Mouse (Mus musculus): Measurements from ENCODE around the gene Krt10. TPM values are rescaled to one million over a fixed set of nuclear protein-coding genes. Genes with fewer than 3 reads are reported as not detected.

Krt10 gene
- polyA plus RNA-seq (2016; fragmentation: Nextera tagmentation; extraction: Ambion mirVana): 24.0 and 27.6 TPM in 2 replicates

DNA sequence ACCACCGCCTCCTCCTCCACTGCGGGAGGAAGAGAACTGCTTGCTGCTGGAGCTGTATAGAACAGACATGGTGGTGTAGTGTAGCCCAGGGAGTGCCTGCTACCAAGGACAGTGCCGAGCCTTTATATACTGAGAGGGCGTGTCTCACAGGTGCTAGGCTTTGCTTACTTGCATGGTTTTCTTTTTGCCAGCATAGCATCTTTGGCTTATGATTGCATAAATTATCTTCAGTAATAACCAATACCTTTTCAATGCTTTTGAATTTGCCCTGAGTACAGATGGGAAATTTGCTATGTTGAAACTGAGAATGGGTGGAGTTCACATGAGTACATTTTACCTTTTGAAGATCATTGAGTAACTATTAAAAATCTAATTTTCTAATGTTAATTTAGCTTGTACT is at the start of gene Krt10:
Gene Krt10 (minus strand): TSS at position 101 of the 400 bp plus-strand sequence.
- DNase-seq (ENCODE audit: low spot score): no peak
- H3K4me1 ChIP-seq: peaks cover 16% of the 10 kb centered on the region
- peaks cover 3% of the 10 kb centered on the region; the same call in 1 of the 2 replicates for H3K27me3 ChIP-seq (ENCODE audit: low read depth, poor library complexity, severe bottlenecking)
- peaks cover 4% of the 10 kb centered on the region; the same call in 1 of the 2 replicates for H3K36me3 ChIP-seq
- 82% methylated on average over 4 of the region's 4 CpGs for WGBS
- H3K27ac ChIP-seq (replicated peaks): no peak within 1 kb of the TSS
- H3K9me3 ChIP-seq (replicated peaks): no peaks in the 10 kb centered on the region
- H3K4me3 ChIP-seq: no peak within 1 kb of the TSS

GRCm38 (mm10) chr11:99437972-99438371 is 48.8 kb upstream of the Krt10 start, which contains the start of gene Krt20:
Krt20 (minus strand) TSS chr11:99438150.
- Histone ChIP-seq H3K36me3 (no peaks in the 10 kb centered on the region), H3K4me1 (peaks cover 8% of the 10 kb centered on the region), H3K27ac (replicated peaks) (no peak within 1 kb of the TSS), H3K4me3 (no peak within 1 kb of the TSS), H3K9me3 (replicated peaks) (no peaks in the 10 kb centered on the region), H3K27me3 (ENCODE audit: low read depth, poor library complexity, severe bottlenecking) (no peaks in the 10 kb centered on the region)
- WGBS: 65% methylated on average over 10 of the region's 10 CpGs
- DNase-seq (ENCODE audit: low spot score): no peak

- 63% methylated on average over 4 of the region's 4 CpGs for whole genome bisulfite sequencing
- no peaks in the 10 kb centered on the region for H3K9me3 ChIP-seq (replicated peaks)
- DNase-seq (ENCODE audit: low spot score): no peak
- no peaks in the 10 kb centered on the region for H3K27me3 ChIP-seq (ENCODE audit: low read depth, poor library complexity, severe bottlenecking)
- H3K4me1 ChIP-seq: peaks cover 8% of the 10 kb centered on the region
- no peak overlapping the region for H3K27ac ChIP-seq (replicated peaks)
- H3K4me3 ChIP-seq: no peak overlapping the region
- H3K36me3 ChIP-seq: no peaks in the 10 kb centered on the region
Observed at GRCm38 (mm10) chr11:99436625-99437024, 47.5 kb upstream of the Krt10 start.

GRCm38 (mm10) chr11:99430670-99431069 is 41.5 kb upstream of the Krt10 start:
- Histone ChIP-seq H3K4me3 (no peak overlapping the region), H3K27ac (replicated peaks) (no peak overlapping the region), H3K9me3 (replicated peaks) (no peaks in the 10 kb centered on the region), H3K36me3 (no peaks in the 10 kb centered on the region), H3K4me1 (peaks cover 11% of the 10 kb centered on the region), H3K27me3 (ENCODE audit: low read depth, poor library complexity, severe bottlenecking) (no peaks in the 10 kb centered on the region)
- 63% methylated on average over 12 of the region's 12 CpGs for WGBS
- DNase-seq (ENCODE audit: low spot score): no peak

GRCm38 (mm10) chr11:99422159-99422558 is 33.0 kb upstream of the Krt10 start, which contains the start of gene Krt12:
Krt12 (minus strand) TSS chr11:99422259.
- no peak for DNase-seq (ENCODE audit: low spot score)
- no peak within 1 kb of the TSS for H3K27ac ChIP-seq (replicated peaks)
- 87% methylated on average over 10 of the region's 10 CpGs for WGBS
- no peak within 1 kb of the TSS for H3K4me3 ChIP-seq
- peaks cover 4% of the 10 kb centered on the region; the same call in 1 of the 2 replicates for H3K27me3 ChIP-seq (ENCODE audit: low read depth, poor library complexity, severe bottlenecking)
- H3K9me3 ChIP-seq (replicated peaks): no peaks in the 10 kb centered on the region
- no peaks in the 10 kb centered on the region for H3K4me1 ChIP-seq
- no peaks in the 10 kb centered on the region for H3K36me3 ChIP-seq

DNA sequence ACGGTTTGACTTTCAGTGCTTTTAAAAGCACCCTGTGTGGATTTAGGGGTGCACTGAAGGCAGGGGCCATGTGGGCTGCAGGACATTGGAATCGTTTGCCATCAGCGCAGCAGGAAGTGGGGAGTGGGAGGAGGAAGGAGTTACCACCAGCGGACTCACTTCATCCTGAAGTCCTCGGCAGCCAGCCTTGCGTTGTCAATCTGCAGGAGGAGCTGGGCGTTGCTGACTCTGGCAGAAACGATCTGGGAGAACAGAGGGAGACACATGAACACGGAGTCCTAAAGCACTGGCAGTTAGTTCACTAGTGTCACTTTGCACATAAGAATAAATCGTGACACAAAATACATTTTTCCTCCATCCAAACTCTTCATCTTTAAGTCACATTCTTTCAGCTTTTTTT is 31.4 kb upstream of the Krt10 start:
- H3K4me1 ChIP-seq: no peaks in the 10 kb centered on the region
- WGBS: 61% methylated on average over 10 of the region's 10 CpGs
- no peak overlapping the region for H3K4me3 ChIP-seq
- DNase-seq (ENCODE audit: low spot score): no peak
- H3K27me3 ChIP-seq (ENCODE audit: low read depth, poor library complexity, severe bottlenecking): peaks cover 4% of the 10 kb centered on the region; the same call in 1 of the 2 replicates
- H3K36me3 ChIP-seq: no peaks in the 10 kb centered on the region
- H3K9me3 ChIP-seq (replicated peaks): no peaks in the 10 kb centered on the region
- H3K27ac ChIP-seq (replicated peaks): no peak overlapping the region

GRCm38 (mm10) chr11:99417819-99418218 is 28.7 kb upstream of the Krt10 start:
- no peaks in the 10 kb centered on the region for H3K36me3 ChIP-seq
- no peak overlapping the region for H3K27ac ChIP-seq (replicated peaks)
- no peaks in the 10 kb centered on the region for H3K4me1 ChIP-seq
- DNase-seq (ENCODE audit: low spot score): no peak
- peaks cover 4% of the 10 kb centered on the region; the same call in 1 of the 2 replicates for H3K27me3 ChIP-seq (ENCODE audit: low read depth, poor library complexity, severe bottlenecking)
- no peak overlapping the region for H3K4me3 ChIP-seq
- no peaks in the 10 kb centered on the region for H3K9me3 ChIP-seq (replicated peaks)
- WGBS: 72% methylated on average over 16 of the region's 16 CpGs

DNA sequence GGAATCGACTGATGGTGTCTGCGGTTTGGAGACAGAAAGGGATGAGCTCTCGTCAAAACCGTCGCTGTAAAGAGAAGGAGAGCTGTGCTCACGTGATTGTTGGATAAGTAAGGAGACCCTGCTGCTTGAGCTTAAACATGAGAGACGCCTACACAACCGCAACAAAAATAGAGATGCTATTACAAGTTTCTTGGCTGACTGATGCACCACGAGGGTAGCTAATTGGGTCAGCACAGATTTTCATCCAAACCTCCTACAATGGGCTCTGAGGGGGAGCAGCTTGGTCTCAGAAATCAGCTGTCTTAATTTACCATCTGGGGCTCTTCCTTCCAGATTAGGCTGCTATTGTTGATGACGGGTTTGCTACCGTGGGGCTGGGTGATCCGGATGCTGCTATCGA is 27.7 kb upstream of the Krt10 start:
- no peak overlapping the region for H3K4me3 ChIP-seq
- H3K4me1 ChIP-seq: no peaks in the 10 kb centered on the region
- no peaks in the 10 kb centered on the region for H3K36me3 ChIP-seq
- H3K27ac ChIP-seq (replicated peaks): no peak overlapping the region
- H3K27me3 ChIP-seq (ENCODE audit: low read depth, poor library complexity, severe bottlenecking): peaks cover 3% of the 10 kb centered on the region; the same call in 1 of the 2 replicates
- 87% methylated on average over 13 of the region's 13 CpGs for WGBS
- no peak for DNase-seq (ENCODE audit: low spot score)
- H3K9me3 ChIP-seq (replicated peaks): no peaks in the 10 kb centered on the region

DNA sequence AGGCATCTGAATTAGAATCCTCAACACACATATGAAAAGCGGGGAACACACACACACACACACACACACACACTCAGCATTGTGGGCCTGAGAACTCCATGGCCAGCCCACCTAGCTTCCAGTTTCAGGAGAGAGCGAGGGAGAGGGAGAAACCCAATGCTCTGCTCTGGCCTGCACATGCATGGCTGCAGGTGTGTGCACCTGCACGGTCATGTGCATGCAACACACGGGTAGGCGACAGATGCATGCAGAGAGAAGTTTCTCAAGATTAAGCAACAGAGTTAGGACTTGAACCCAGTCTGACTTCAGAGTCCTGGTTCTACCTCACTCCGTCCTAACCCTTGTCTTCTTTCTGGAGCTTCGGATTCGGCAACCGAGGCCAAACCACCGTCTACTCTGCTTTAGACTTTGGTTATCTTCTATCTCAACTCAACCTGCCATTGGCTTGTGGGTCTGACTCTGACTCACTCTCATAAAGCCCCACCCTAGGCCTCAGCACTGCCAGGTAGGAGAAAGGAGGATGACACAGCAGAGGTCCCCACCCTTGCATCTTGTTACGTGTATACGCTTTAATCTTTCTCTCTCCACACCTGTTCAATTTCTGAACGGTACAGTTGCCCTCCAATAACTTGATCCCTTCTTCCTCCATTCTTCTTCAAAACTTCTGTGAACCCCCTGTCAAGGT is 25.4 kb upstream of the Krt10 start:
- no peak overlapping the region for H3K27ac ChIP-seq (replicated peaks)
- no peaks in the 10 kb centered on the region for H3K4me1 ChIP-seq
- no peaks in the 10 kb centered on the region for H3K27me3 ChIP-seq (ENCODE audit: low read depth, poor library complexity, severe bottlenecking)
- no peaks in the 10 kb centered on the region for H3K9me3 ChIP-seq (replicated peaks)
- H3K36me3 ChIP-seq: no peaks in the 10 kb centered on the region
- 88% methylated on average over 13 of the region's 13 CpGs for WGBS
- no peak overlapping the region for H3K4me3 ChIP-seq
- DNase-seq (ENCODE audit: low spot score): no peak

DNA sequence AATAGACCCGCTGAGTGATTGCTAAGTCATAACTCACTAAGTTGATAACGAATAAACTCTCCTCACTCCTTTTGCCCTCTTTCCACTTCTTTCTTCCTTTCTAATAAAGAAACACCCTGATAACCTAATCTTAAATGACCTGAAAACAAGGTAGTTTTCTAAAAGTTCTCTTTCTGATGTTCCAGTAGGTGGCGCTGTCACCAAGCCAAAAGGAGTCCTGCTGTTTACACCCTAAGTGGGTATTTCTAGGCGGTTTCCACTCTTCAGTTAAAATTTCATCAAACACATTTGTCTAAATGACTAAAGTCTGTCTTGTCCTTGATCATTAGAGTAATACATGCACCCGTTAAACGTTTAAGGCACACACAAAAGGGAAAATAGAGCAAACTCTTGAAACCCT is 24.1 kb upstream of the Krt10 start:
- H3K27me3 ChIP-seq (ENCODE audit: low read depth, poor library complexity, severe bottlenecking): no peaks in the 10 kb centered on the region
- H3K9me3 ChIP-seq (replicated peaks): no peaks in the 10 kb centered on the region
- H3K4me1 ChIP-seq: no peaks in the 10 kb centered on the region
- H3K27ac ChIP-seq (replicated peaks): no peak overlapping the region
- 23% methylated on average over 6 of the region's 6 CpGs for WGBS
- H3K4me3 ChIP-seq: no peak overlapping the region
- no peak for DNase-seq (ENCODE audit: low spot score)
- H3K36me3 ChIP-seq: no peaks in the 10 kb centered on the region

GRCm38 (mm10) chr11:99406186-99406585 is 17.0 kb upstream of the Krt10 start:
- Histone ChIP-seq H3K4me3 (no peak overlapping the region), H3K27ac (replicated peaks) (no peak overlapping the region), H3K36me3 (no peaks in the 10 kb centered on the region), H3K9me3 (replicated peaks) (no peaks in the 10 kb centered on the region), H3K27me3 (ENCODE audit: low read depth, poor library complexity, severe bottlenecking) (no peaks in the 10 kb centered on the region), H3K4me1 (no peaks in the 10 kb centered on the region)
- WGBS: 83% methylated on average over 10 of the region's 10 CpGs
- DNase-seq (ENCODE audit: low spot score): no peak

- Histone ChIP-seq H3K4me1 (peaks cover 18% of the 10 kb centered on the region), H3K4me3 (no peak overlapping the region), H3K36me3 (no peaks in the 10 kb centered on the region), H3K27me3 (ENCODE audit: low read depth, poor library complexity, severe bottlenecking) (peaks cover 9% of the 10 kb centered on the region; the same call in 1 of the 2 replicates), H3K9me3 (replicated peaks) (no peaks in the 10 kb centered on the region), H3K27ac (replicated peaks) (no peak overlapping the region)
- no peak for DNase-seq (ENCODE audit: low spot score)
- WGBS: 90% methylated on average over 13 of the region's 13 CpGs
Observed at GRCm38 (mm10) chr11:99399956-99400549, 10.9 kb upstream of the Krt10 start.

GRCm38 (mm10) chr11:99398832-99399231 is 9.7 kb upstream of the Krt10 start:
- Histone ChIP-seq H3K9me3 (replicated peaks) (no peaks in the 10 kb centered on the region), H3K36me3 (no peaks in the 10 kb centered on the region), H3K4me3 (no peak overlapping the region), H3K27me3 (ENCODE audit: low read depth, poor library complexity, severe bottlenecking) (peaks cover 9% of the 10 kb centered on the region; the same call in 1 of the 2 replicates), H3K27ac (replicated peaks) (no peak overlapping the region), H3K4me1 (peaks cover 18% of the 10 kb centered on the region)
- WGBS: 49% methylated on average over 8 of the region's 8 CpGs
- DNase-seq (ENCODE audit: low spot score): no peak

Measured in midbrain, embryonic 10.5 days (tissue).